Mouse (Mus musculus): ENCODE results near the gene Iqch.

DNA sequence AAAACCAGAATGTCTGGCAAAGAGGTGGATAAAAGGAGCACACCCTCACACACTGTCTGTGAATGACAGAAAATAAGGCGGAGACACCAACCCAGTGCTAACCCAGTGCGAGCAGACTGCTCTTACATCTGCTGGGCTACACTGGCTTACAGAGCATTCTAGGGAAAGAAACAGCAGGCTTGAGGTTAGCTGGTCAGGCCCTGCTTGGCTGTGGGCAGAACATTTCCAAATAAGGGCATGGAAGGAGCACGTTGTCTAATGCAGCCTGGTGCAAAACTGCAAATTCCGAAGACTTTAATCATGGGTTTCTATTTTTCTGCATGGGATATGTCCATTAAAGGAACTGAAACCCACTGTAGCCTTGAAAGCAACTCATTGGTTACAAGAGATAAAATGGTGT, 64.8 kb downstream of the Iqch start:
- TF ChIP-seq CTCF (IDR thresholded peaks at IDR 0.05; ENCODE audit: borderline replicate concordance, insufficient read depth, low read depth, low read length) (no peak), POLR2A (IDR thresholded peaks at IDR 0.05; ENCODE audit: borderline replicate concordance, insufficient read depth, low read length) (no peak)
